Mouse (Mus musculus) heart, embryonic 11.5 days (tissue): ENCODE data around the gene Anks4b. TPM values are rescaled to one million over a fixed set of nuclear protein-coding genes. Genes with fewer than 3 reads are reported as not detected.

Source experiments
- ATAC-seq: fragments of 200-750 bp; cut with Nextera tagmentation; replicated peaks from 2 replicates; pipeline ENCODE4 v1.8.0; 2017; ENCODE audit warnings: moderate library complexity; ENCODE audit not compliant: insufficient number of reproducible peaks, low FRiP score, low TSS enrichment
- H3K27ac ChIP-seq: fragments of 300-500 bp; sonication (generic); 2 replicates; pipeline ENCODE4 v1.5.1; 2014; ENCODE audit warnings: mild to moderate bottlenecking, low read depth, low read length
- H3K27me3 ChIP-seq: fragments of 300-500 bp; sonication (generic); 2 replicates; pipeline ENCODE4 v1.6.1; 2014; ENCODE audit warnings: mild to moderate bottlenecking, low read length, mixed read lengths; ENCODE audit not compliant: control insufficient read depth, insufficient read depth
- H3K36me3 ChIP-seq: fragments of 300-500 bp; sonication (generic); 2 replicates; pipeline ENCODE4 v1.6.1; 2014; ENCODE audit warnings: mild to moderate bottlenecking, low read length, moderate library complexity, mixed read lengths; ENCODE audit not compliant: control insufficient read depth, insufficient read depth
- H3K4me1 ChIP-seq: fragments of 300-500 bp; sonication (generic); 2 replicates; pipeline ENCODE4 v1.6.1; 2014; ENCODE audit warnings: low read length; ENCODE audit not compliant: control insufficient read depth, insufficient read depth
- H3K4me2 ChIP-seq: fragments of 300-500 bp; sonication (generic); 2 replicates; pipeline ENCODE4 v1.6.1; 2014; ENCODE audit warnings: mild to moderate bottlenecking, moderate library complexity
- H3K4me3 ChIP-seq: fragments of 300-500 bp; sonication (generic); 2 replicates; pipeline ENCODE4 v1.5.1; 2014; ENCODE audit warnings: low read depth, low read length
- H3K9ac ChIP-seq: fragments of 300-500 bp; sonication (generic); 2 replicates; pipeline ENCODE4 v1.6.1; 2014; ENCODE audit warnings: mild to moderate bottlenecking, low read depth, low read length, moderate library complexity
- H3K9me3 ChIP-seq: fragments of 300-500 bp; sonication (generic); replicated peaks from 2 replicates; pipeline ENCODE4 v1.6.1; 2016; ENCODE audit warnings: low read length; ENCODE audit not compliant: control insufficient read depth
- WGBS: fragments of 180-500 bp; shearing (Covaris S2); extraction: QIAGEN DNeasy Blood & Tissue Kit; methylation state at CpG from one replicate; pipeline ENCODE4 v1.1.7; 2014; ENCODE audit not compliant: insufficient replicate concordance; 5-methylcytosine and 5-hydroxymethylcytosine counted together
- polyA plus RNA-seq: library from polyadenylated mRNA; unstranded; fragments of >200 nt; fragmentation: Nextera tagmentation; extraction: Ambion mirVana; gene quantifications from 2 replicates; pipeline ENCODE4 v1.2.1, GENCODE M21; 2014

Anks4b gene
- polyA plus RNA-seq: 0.06 TPM in 1 of 2 replicates, not detected in the other

GRCm38 (mm10) chr7:120173603-120174244, at the start of gene Anks4b:
TSS of gene Anks4b (plus strand) at chr7:120173858.
- no peak for ATAC-seq
- Histone ChIP-seq H3K4me3 (no peak within 1 kb of the TSS), H3K4me2 (no peak within 1 kb of the TSS), H3K9ac (no peak within 1 kb of the TSS), H3K36me3 (no peaks in the 10 kb centered on the region), H3K27ac (no peak within 1 kb of the TSS), H3K27me3 (no peaks in the 10 kb centered on the region), H3K9me3 (no peaks in the 10 kb centered on the region), H3K4me1 (no peaks in the 10 kb centered on the region)
- 77% methylated on average over 10 of the region's 10 CpGs for WGBS

GRCm38 (mm10) chr7:120124844-120125243, 48.8 kb upstream of the Anks4b start:
- Histone ChIP-seq H3K4me3 (no peak overlapping the region), H3K4me2 (no peak overlapping the region), H3K9ac (no peak overlapping the region), H3K4me1 (no peaks in the 10 kb centered on the region), H3K27me3 (no peaks in the 10 kb centered on the region), H3K36me3 (no peaks in the 10 kb centered on the region; the same call in 1 of the 2 replicates), H3K9me3 (no peaks in the 10 kb centered on the region), H3K27ac (no peak overlapping the region)
- peak; percentile 69; the same call in 1 of the 2 replicates for ATAC-seq
- WGBS: 0% methylated on average over 3 of the region's 3 CpGs

DNA sequence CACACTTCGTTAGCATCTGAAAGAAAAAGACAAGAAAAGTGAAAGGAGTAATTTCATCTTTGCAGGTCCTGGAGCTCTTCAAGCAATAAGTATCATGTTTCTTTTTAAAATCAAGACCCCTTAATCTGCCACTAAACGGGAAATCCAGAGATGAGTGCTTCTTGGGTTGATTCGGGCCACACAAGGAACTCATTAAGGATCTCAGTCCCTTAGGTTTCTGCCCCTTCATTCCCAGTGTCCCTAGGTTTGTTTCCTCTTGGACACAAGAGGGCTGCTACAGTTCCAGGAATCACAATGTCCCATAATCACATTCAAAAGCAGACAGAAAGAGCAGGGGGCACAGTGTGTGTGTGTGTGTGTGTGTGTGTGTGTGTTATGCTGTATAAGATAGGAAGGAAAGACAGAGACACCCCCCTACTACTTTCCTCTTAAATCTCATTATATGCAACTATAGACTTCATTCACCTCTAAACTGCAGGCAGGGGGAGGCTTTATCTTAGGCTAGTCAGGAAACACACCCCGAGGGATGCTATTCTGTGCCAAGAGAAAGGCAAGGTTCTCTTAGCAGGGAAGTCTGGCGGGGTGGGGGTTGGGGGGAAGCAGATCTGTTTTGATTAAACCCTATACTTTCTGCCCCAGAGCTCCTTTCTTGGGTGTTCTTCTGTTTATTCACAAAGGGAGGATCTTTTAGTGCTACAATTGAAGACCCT, 46.5 kb upstream of the Anks4b start:
- Histone ChIP-seq H3K27ac (no peak overlapping the region), H3K4me1 (no peaks in the 10 kb centered on the region), H3K9ac (no peak overlapping the region), H3K9me3 (no peaks in the 10 kb centered on the region), H3K27me3 (no peaks in the 10 kb centered on the region), H3K4me2 (no peak overlapping the region), H3K4me3 (no peak overlapping the region), H3K36me3 (no peaks in the 10 kb centered on the region)
- ATAC-seq: no peak
- 24% methylated on average over 5 of the region's 5 CpGs for WGBS

- no peak for ATAC-seq
- Histone ChIP-seq H3K36me3 (no peaks in the 10 kb centered on the region), H3K4me2 (no peak overlapping the region), H3K9ac (no peak overlapping the region), H3K9me3 (no peaks in the 10 kb centered on the region), H3K27ac (no peak overlapping the region), H3K4me1 (no peaks in the 10 kb centered on the region), H3K4me3 (no peak overlapping the region), H3K27me3 (no peaks in the 10 kb centered on the region)
- 37% methylated on average over 4 of the region's 4 CpGs for WGBS
Measured at GRCm38 (mm10) chr7:120127686-120128059, 46.0 kb upstream of the Anks4b start.

DNA sequence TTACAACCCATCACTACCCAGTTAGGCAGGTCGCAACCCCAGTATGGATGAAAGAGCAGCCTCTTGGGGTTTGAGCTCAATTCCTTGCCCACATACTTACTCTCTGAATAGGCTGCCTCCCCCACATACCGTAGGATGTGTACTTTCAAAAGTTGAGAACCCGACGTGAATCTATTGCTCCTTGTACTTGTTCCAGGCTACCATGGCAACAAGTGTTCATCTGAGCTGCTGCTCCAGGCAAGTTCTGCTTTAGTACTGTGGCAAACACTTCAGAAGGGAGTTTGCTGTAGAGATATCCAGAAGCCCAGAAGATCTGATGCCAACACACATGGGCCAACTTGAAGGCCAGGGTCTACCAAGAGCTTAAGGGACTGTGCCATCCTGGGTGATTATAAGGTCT, 44.7 kb upstream of the Anks4b start:
- H3K4me2 ChIP-seq: no peak overlapping the region
- no peak overlapping the region for H3K4me3 ChIP-seq
- H3K36me3 ChIP-seq: no peaks in the 10 kb centered on the region
- no peaks in the 10 kb centered on the region for H3K27me3 ChIP-seq
- no peak overlapping the region for H3K27ac ChIP-seq
- H3K9ac ChIP-seq: no peak overlapping the region
- 67% methylated on average over 4 of the region's 4 CpGs for WGBS
- no peak for ATAC-seq
- H3K4me1 ChIP-seq: no peaks in the 10 kb centered on the region
- no peaks in the 10 kb centered on the region for H3K9me3 ChIP-seq

DNA sequence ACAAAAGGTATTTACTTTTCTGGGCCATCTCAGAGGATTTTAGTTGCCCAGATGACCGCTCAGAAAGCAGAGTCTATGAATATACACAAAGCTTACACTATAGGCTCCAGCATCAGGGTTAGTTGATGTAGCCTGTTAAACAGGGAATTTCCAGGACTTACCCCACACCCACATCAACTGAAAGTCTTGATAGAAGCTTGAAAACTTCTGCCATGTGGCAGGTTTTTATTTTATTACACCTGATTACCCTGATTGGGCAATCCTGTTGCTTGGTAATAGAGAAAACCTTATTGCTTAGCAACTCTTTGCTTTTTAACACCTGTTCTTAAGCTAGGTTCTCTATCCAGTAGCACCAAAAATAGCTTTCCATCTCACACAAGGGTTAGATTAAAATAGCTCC, 30.9 kb upstream of the Anks4b start:
- H3K9ac ChIP-seq: no peak overlapping the region
- H3K9me3 ChIP-seq: no peaks in the 10 kb centered on the region
- 82% methylated on average over 1 of the region's 1 CpGs for WGBS
- no peaks in the 10 kb centered on the region for H3K4me1 ChIP-seq
- H3K4me3 ChIP-seq: no peak overlapping the region
- H3K4me2 ChIP-seq: no peak overlapping the region
- no peaks in the 10 kb centered on the region for H3K36me3 ChIP-seq
- H3K27me3 ChIP-seq: no peaks in the 10 kb centered on the region
- ATAC-seq: no peak
- no peak overlapping the region for H3K27ac ChIP-seq

GRCm38 (mm10) chr7:120145191-120145590, 28.5 kb upstream of the Anks4b start, which contains the start of gene Zp2:
TSS of gene Zp2 (minus strand) at chr7:120145291.
- Histone ChIP-seq H3K9me3 (no peaks in the 10 kb centered on the region), H3K4me1 (no peaks in the 10 kb centered on the region), H3K27me3 (no peaks in the 10 kb centered on the region), H3K36me3 (no peaks in the 10 kb centered on the region), H3K4me2 (no peak within 1 kb of the TSS), H3K27ac (no peak within 1 kb of the TSS), H3K4me3 (no peak within 1 kb of the TSS), H3K9ac (no peak within 1 kb of the TSS)
- no peak for ATAC-seq
- 66% methylated on average over 9 of the region's 9 CpGs for WGBS

DNA sequence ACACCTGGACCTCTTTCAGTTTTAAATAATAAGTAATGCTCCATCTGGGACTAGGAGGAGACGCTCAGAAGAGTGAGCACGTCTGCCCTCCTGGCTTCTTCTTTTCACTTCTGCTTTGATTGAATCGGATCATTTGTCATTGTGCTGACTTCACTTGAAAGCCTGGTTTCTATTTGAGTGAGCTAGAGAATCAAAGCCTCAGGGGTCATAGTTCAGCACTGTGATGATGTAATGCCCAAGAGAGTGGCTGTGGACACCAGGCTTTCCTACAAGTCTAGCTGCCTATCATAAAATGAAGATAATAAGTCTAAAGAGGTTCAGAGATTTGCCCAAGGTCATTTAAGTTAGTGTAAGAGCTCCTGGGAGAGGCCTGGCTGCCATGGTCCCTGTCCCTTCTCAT, 23.4 kb upstream of the Anks4b start:
- Histone ChIP-seq H3K27ac (no peak overlapping the region), H3K9me3 (no peaks in the 10 kb centered on the region), H3K27me3 (no peaks in the 10 kb centered on the region), H3K9ac (no peak overlapping the region), H3K4me3 (no peak overlapping the region), H3K36me3 (no peaks in the 10 kb centered on the region), H3K4me1 (no peaks in the 10 kb centered on the region), H3K4me2 (no peak overlapping the region)
- ATAC-seq: no peak
- WGBS: 46% methylated on average over 3 of the region's 3 CpGs

GRCm38 (mm10) chr7:120150898-120151297, 22.8 kb upstream of the Anks4b start:
- ATAC-seq: no peak
- Histone ChIP-seq H3K9me3 (no peaks in the 10 kb centered on the region), H3K27ac (no peak overlapping the region), H3K4me3 (no peak overlapping the region), H3K27me3 (no peaks in the 10 kb centered on the region), H3K4me2 (no peak overlapping the region), H3K9ac (no peak overlapping the region), H3K4me1 (no peaks in the 10 kb centered on the region), H3K36me3 (no peaks in the 10 kb centered on the region)
- 81% methylated on average over 2 of the region's 2 CpGs for WGBS
